Mouse (Mus musculus): ENCODE results near the gene Nat8f2.

DNA sequence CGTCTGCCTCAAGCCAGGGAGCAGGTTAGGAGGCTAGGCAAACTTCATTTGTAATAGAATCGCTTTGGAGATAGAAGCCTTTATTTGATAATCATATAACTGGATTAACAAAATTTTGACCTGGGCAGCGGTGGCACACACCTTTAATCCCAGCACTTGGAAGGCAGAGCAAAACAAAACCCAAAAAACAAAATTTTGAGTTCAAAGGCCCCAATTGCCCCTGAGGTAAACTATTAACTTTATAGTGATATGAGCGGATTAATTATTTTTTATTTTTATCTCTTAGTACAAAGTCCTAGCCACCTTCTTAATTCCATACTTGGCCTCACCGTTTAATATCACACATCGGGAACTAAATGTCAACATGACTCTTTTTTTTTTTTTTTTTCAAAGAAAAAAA, 47.6 kb upstream of the Nat8f2 start:
- TF ChIP-seq POLR2A (IDR thresholded peaks at IDR 0.05; ENCODE audit: control insufficient read depth, extremely low read depth, insufficient read depth, low read length, poor library complexity), result no peak
- TF ChIP-seq CTCF (IDR thresholded peaks at IDR 0.05; ENCODE audit: borderline replicate concordance, control insufficient read depth, extremely low read depth, insufficient read depth, low read length, poor library complexity), result no peak
